Mouse (Mus musculus) midbrain, embryonic 15.5 days (tissue): ENCODE measurements around the gene Arl5c. TPM values are rescaled to one million over a fixed set of nuclear protein-coding genes. Genes with fewer than 3 reads are reported as not detected.

Source experiments
- ATAC-seq: fragments of 200-750 bp; cut with Nextera tagmentation; replicated peaks from 2 replicates; pipeline ENCODE4 v1.8.0; 2017; ENCODE audit warnings: moderate TSS enrichment
- H3K27ac ChIP-seq: fragments of 300-500 bp; sonication (generic); 2 replicates; pipeline ENCODE4 v1.5.1; 2015; ENCODE audit warnings: mild to moderate bottlenecking, inconsistent platforms
- H3K27me3 ChIP-seq: fragments of 300-500 bp; sonication (generic); replicated peaks from 2 replicates; pipeline ENCODE4 v1.6.1; 2015; ENCODE audit warnings: inconsistent platforms
- H3K36me3 ChIP-seq: fragments of 300-500 bp; sonication (generic); replicated peaks from 2 replicates; pipeline ENCODE4 v1.6.1; 2015; ENCODE audit warnings: inconsistent platforms
- H3K4me1 ChIP-seq: fragments of 300-500 bp; sonication (generic); 2 replicates; pipeline ENCODE4 v1.6.1; 2015; ENCODE audit warnings: inconsistent platforms
- H3K4me2 ChIP-seq: fragments of 300-500 bp; sonication (generic); 2 replicates; pipeline ENCODE4 v1.6.1; 2015; ENCODE audit warnings: inconsistent platforms, mild to moderate bottlenecking, moderate library complexity
- H3K4me3 ChIP-seq: fragments of 300-500 bp; sonication (generic); 2 replicates; pipeline ENCODE4 v1.5.1; 2015; ENCODE audit warnings: mild to moderate bottlenecking, inconsistent platforms
- H3K9ac ChIP-seq: fragments of 300-500 bp; sonication (generic); 2 replicates; pipeline ENCODE4 v1.6.1; 2015; ENCODE audit warnings: mild to moderate bottlenecking, inconsistent platforms
- H3K9me3 ChIP-seq: fragments of 300-500 bp; sonication (generic); 2 replicates; pipeline ENCODE4 v1.6.1; 2016; ENCODE audit warnings: inconsistent platforms
- WGBS: fragments of 180-500 bp; shearing (Covaris S2); methylation state at CpG from one replicate; pipeline ENCODE4 v1.1.7; 2015; ENCODE audit warnings: mixed read lengths; 5-methylcytosine and 5-hydroxymethylcytosine counted together
- polyA plus RNA-seq: library from polyadenylated mRNA; unstranded; fragments of >200 nt; fragmentation: Nextera tagmentation; extraction: Ambion mirVana; gene quantifications from 2 replicates; pipeline ENCODE4 v1.2.1, GENCODE M21; 2015

The Arl5c gene
- polyA plus RNA-seq, 1 experiment from 2014 or later: 10.8 TPM

GRCm38 (mm10) chr11:98018222-98018621 lies 22.2 kb upstream of the Arl5c start:
- Histone ChIP-seq H3K9ac (no peak overlapping the region), H3K27ac (peak overlapping the region; percentile 39; the same call in 1 of the 2 replicates)

GRCm38 (mm10) chr11:98016824-98017223 lies 20.8 kb upstream of the Arl5c start:
- Histone ChIP-seq H3K27me3 (no peaks in the 10 kb centered on the region), H3K4me2 (no peak overlapping the region), H3K27ac (no peak overlapping the region), H3K9me3 (no peaks in the 10 kb centered on the region), H3K4me3 (no peak overlapping the region), H3K9ac (no peak overlapping the region), H3K4me1 (peaks cover 38% of the 10 kb centered on the region), H3K36me3 (peaks cover 40% of the 10 kb centered on the region)
- ATAC-seq: no peak
- 70% methylated on average over 4 of the region's 4 CpGs for WGBS

More at GRCm38 (mm10) chr11:98018222-98018621, 22.2 kb upstream of the Arl5c start:
- Histone ChIP-seq H3K4me3 (no peak overlapping the region), H3K4me1 (peaks cover 41% of the 10 kb centered on the region), H3K9me3 (no peaks in the 10 kb centered on the region), H3K36me3 (peaks cover 30% of the 10 kb centered on the region), H3K4me2 (no peak overlapping the region), H3K27me3 (no peaks in the 10 kb centered on the region)
- no peak for ATAC-seq
- whole genome bisulfite sequencing: 72% methylated on average over 6 of the region's 6 CpGs

GRCm38 (mm10) chr11:98016177-98016576 lies 20.2 kb upstream of the Arl5c start:
- H3K36me3 ChIP-seq: peaks cover 44% of the 10 kb centered on the region
- H3K27ac ChIP-seq: no peak overlapping the region
- H3K4me1 ChIP-seq: peaks cover 32% of the 10 kb centered on the region
- no peak for ATAC-seq
- H3K9me3 ChIP-seq: no peaks in the 10 kb centered on the region
- no peak overlapping the region for H3K4me3 ChIP-seq
- no peak overlapping the region for H3K9ac ChIP-seq
- WGBS: 94% methylated on average over 5 of the region's 5 CpGs
- H3K4me2 ChIP-seq: no peak overlapping the region
- H3K27me3 ChIP-seq: no peaks in the 10 kb centered on the region

GRCm38 (mm10) chr11:98012831-98013230 lies 16.9 kb upstream of the Arl5c start:
- no peak overlapping the region for H3K4me2 ChIP-seq
- peaks cover 65% of the 10 kb centered on the region for H3K36me3 ChIP-seq
- H3K9me3 ChIP-seq: no peaks in the 10 kb centered on the region
- no peak for ATAC-seq
- H3K27ac ChIP-seq: no peak overlapping the region
- WGBS: 85% methylated on average over 10 of the region's 10 CpGs
- no peak overlapping the region for H3K4me3 ChIP-seq
- H3K27me3 ChIP-seq: no peaks in the 10 kb centered on the region
- no peak overlapping the region for H3K9ac ChIP-seq
- no peaks in the 10 kb centered on the region for H3K4me1 ChIP-seq

- ATAC-seq: no peak; the same call in 1 of the 2 replicates
- no peak overlapping the region for H3K9ac ChIP-seq
- no peak overlapping the region for H3K4me2 ChIP-seq
- no peak overlapping the region for H3K27ac ChIP-seq
- H3K4me3 ChIP-seq: no peak overlapping the region
- H3K9me3 ChIP-seq: no peaks in the 10 kb centered on the region
- peaks cover 64% of the 10 kb centered on the region for H3K36me3 ChIP-seq
- no peaks in the 10 kb centered on the region for H3K27me3 ChIP-seq
- 67% methylated on average over 9 of the region's 9 CpGs for WGBS
- H3K4me1 ChIP-seq: no peaks in the 10 kb centered on the region
Observed at GRCm38 (mm10) chr11:98011716-98012115, 15.7 kb upstream of the Arl5c start.

- ATAC-seq: no peak
- H3K36me3 ChIP-seq: peaks cover 50% of the 10 kb centered on the region
- H3K4me2 ChIP-seq: no peak overlapping the region
- H3K4me3 ChIP-seq: no peak overlapping the region
- no peaks in the 10 kb centered on the region for H3K27me3 ChIP-seq
- H3K9me3 ChIP-seq: no peaks in the 10 kb centered on the region
- no peak overlapping the region for H3K9ac ChIP-seq
- peaks cover 3% of the 10 kb centered on the region; the same call in 1 of the 2 replicates for H3K4me1 ChIP-seq
- H3K27ac ChIP-seq: no peak overlapping the region
- 80% methylated on average over 11 of the region's 11 CpGs for WGBS
Observed at GRCm38 (mm10) chr11:98008087-98008486, 12.1 kb upstream of the Arl5c start.

GRCm38 (mm10) chr11:98005686-98006085 lies 9.7 kb upstream of the Arl5c start:
- H3K9me3 ChIP-seq: no peaks in the 10 kb centered on the region
- no peak for ATAC-seq
- no peak overlapping the region for H3K27ac ChIP-seq
- H3K27me3 ChIP-seq: no peaks in the 10 kb centered on the region
- peaks cover 6% of the 10 kb centered on the region; the same call in 1 of the 2 replicates for H3K4me1 ChIP-seq
- no peak overlapping the region for H3K4me3 ChIP-seq
- no peak overlapping the region for H3K9ac ChIP-seq
- 88% methylated on average over 10 of the region's 10 CpGs for WGBS
- no peak overlapping the region for H3K4me2 ChIP-seq
- H3K36me3 ChIP-seq: peaks cover 34% of the 10 kb centered on the region

- Histone ChIP-seq H3K27ac (no peak overlapping the region), H3K4me1 (peaks cover 6% of the 10 kb centered on the region; the same call in 1 of the 2 replicates), H3K36me3 (peaks cover 28% of the 10 kb centered on the region), H3K4me3 (no peak overlapping the region), H3K27me3 (no peaks in the 10 kb centered on the region), H3K9ac (no peak overlapping the region), H3K4me2 (no peak overlapping the region), H3K9me3 (no peaks in the 10 kb centered on the region)
- WGBS: 52% methylated on average over 13 of the region's 13 CpGs
- ATAC-seq: no peak
Observed at GRCm38 (mm10) chr11:98005076-98005475, 9.1 kb upstream of the Arl5c start.

- H3K4me2 ChIP-seq: no peak overlapping the region
- 76% methylated on average over 8 of the region's 8 CpGs for WGBS
- no peak for ATAC-seq
- no peak overlapping the region for H3K27ac ChIP-seq
- H3K36me3 ChIP-seq: peaks cover 19% of the 10 kb centered on the region
- no peak overlapping the region for H3K9ac ChIP-seq
- H3K9me3 ChIP-seq: no peaks in the 10 kb centered on the region
- no peaks in the 10 kb centered on the region for H3K27me3 ChIP-seq
- no peak overlapping the region for H3K4me3 ChIP-seq
- H3K4me1 ChIP-seq: peaks cover 8% of the 10 kb centered on the region; the same call in 1 of the 2 replicates
Observed at GRCm38 (mm10) chr11:98004161-98004560, 8.2 kb upstream of the Arl5c start.

GRCm38 (mm10) chr11:98003171-98003671 lies 7.2 kb upstream of the Arl5c start:
- H3K9me3 ChIP-seq: no peaks in the 10 kb centered on the region
- H3K4me3 ChIP-seq: no peak overlapping the region
- no peak overlapping the region for H3K9ac ChIP-seq
- peaks cover 9% of the 10 kb centered on the region; the same call in 1 of the 2 replicates for H3K4me1 ChIP-seq
- peaks cover 16% of the 10 kb centered on the region for H3K36me3 ChIP-seq
- no peaks in the 10 kb centered on the region for H3K27me3 ChIP-seq
- 45% methylated on average over 17 of the region's 17 CpGs for WGBS
- no peak overlapping the region for H3K4me2 ChIP-seq
- H3K27ac ChIP-seq: no peak overlapping the region; the same call in 1 of the 2 replicates
- 0 out of 2 replicates have a peak, but pooled peaks have one; percentile 7 for ATAC-seq

GRCm38 (mm10) chr11:98002627-98003026 lies 6.6 kb upstream of the Arl5c start:
- Histone ChIP-seq H3K27me3 (no peaks in the 10 kb centered on the region), H3K9ac (no peak overlapping the region), H3K27ac (no peak overlapping the region), H3K4me2 (no peak overlapping the region), H3K4me3 (no peak overlapping the region), H3K9me3 (no peaks in the 10 kb centered on the region), H3K4me1 (peaks cover 9% of the 10 kb centered on the region; the same call in 1 of the 2 replicates), H3K36me3 (peaks cover 16% of the 10 kb centered on the region)
- no peak for ATAC-seq
- 9% methylated on average over 12 of the region's 12 CpGs for WGBS

- no peak for ATAC-seq
- Histone ChIP-seq H3K4me3 (no peak overlapping the region), H3K4me2 (no peak overlapping the region), H3K36me3 (peaks cover 16% of the 10 kb centered on the region), H3K4me1 (peaks cover 9% of the 10 kb centered on the region; the same call in 1 of the 2 replicates), H3K27me3 (no peaks in the 10 kb centered on the region), H3K9me3 (no peaks in the 10 kb centered on the region), H3K27ac (no peak overlapping the region), H3K9ac (no peak overlapping the region)
- WGBS: 60% methylated on average over 6 of the region's 6 CpGs
Observed at GRCm38 (mm10) chr11:98001986-98002385, 6.0 kb upstream of the Arl5c start.

- peaks cover 9% of the 10 kb centered on the region; the same call in 1 of the 2 replicates for H3K4me1 ChIP-seq
- H3K4me2 ChIP-seq: no peak overlapping the region
- 37% methylated on average over 11 of the region's 11 CpGs for WGBS
- H3K27ac ChIP-seq: no peak overlapping the region
- H3K9ac ChIP-seq: no peak overlapping the region
- no peak for ATAC-seq
- no peaks in the 10 kb centered on the region for H3K27me3 ChIP-seq
- no peaks in the 10 kb centered on the region for H3K9me3 ChIP-seq
- H3K36me3 ChIP-seq: peaks cover 16% of the 10 kb centered on the region
- no peak overlapping the region for H3K4me3 ChIP-seq
Observed at GRCm38 (mm10) chr11:98001351-98001824, 5.4 kb upstream of the Arl5c start.
